Comparison of ENCODE assay signal across 25 mouse cellular contexts in the genomic region with DNA sequence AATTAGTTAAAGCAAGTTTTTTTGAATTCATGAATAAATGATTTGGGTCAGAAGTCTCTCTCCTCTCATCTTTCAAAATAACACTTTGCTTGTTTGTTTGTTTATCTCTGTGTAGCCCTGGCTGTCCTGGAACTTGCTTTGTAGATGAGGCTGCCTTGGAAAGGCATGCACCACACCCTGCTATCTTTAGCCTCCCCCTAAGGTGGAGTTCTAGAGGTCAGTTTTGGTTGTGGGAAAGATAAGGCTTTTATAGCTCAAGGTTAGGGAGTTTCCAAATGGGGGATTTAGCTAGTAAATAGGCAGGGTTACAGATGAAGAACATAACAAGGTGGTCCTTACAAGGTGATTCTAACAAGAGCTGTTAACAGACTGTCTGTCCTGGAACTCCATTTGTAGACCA. TPM values are rescaled to one million over a fixed set of nuclear protein-coding genes. Genes with fewer than 3 reads are reported as not detected.
DNase-seq lines count a peak whose midpoint lies in the region; ATAC-seq and TF ChIP-seq lines count a peak whose summit lies in the region.
"Had no signal": no experiment of that assay in that cellular context is flagged by ENCODE, and none has a peak within 500 bp of the region (broad histone marks: within the 10 kb centered on the region; RNA-seq: fewer than 3 reads in every experiment).

No protein-coding gene starts in this region.

- H3K27ac ChIP-seq in liver, postnatal 0 days (ENCODE audit: low read depth): no peak overlapping the region
- H3K27ac ChIP-seq in liver, embryonic 12.5 days: peak overlapping the region; percentile 66
- H3K27ac ChIP-seq in liver, embryonic 16.5 days (ENCODE audit: low read length): peak overlapping the region; percentile 45; the same call in 1 of the 2 replicates
- H3K27ac ChIP-seq: embryonic facial prominence, embryonic 13.5 days; forebrain, embryonic 10.5 days; forebrain, embryonic 15.5 days; hindbrain, embryonic 12.5 days had no signal

- ATAC-seq in liver, postnatal 0 days: no peak
- ATAC-seq in liver, embryonic 12.5 days: peak; percentile 46
- ATAC-seq in liver, embryonic 16.5 days (ENCODE audit: low read depth): peak; percentile 22
- ATAC-seq: activated CD4-positive, CD25-positive, alpha-beta regulatory T cell, adult 4 months; forebrain, embryonic 15.5 days; hindbrain, embryonic 16.5 days; inflammation-experienced regulatory T-cells, adult 6 months; intestine, postnatal 0 days had no signal

- H3K4me3 ChIP-seq in liver, postnatal 0 days (ENCODE audit: low read depth, low read length): no peak overlapping the region
- H3K4me3 ChIP-seq in liver, embryonic 12.5 days: no peak overlapping the region
- H3K4me3 ChIP-seq in liver, embryonic 16.5 days (ENCODE audit: low read depth, low read length): no peak overlapping the region
- H3K4me3 ChIP-seq: embryonic facial prominence, embryonic 13.5 days; forebrain, embryonic 10.5 days; forebrain, embryonic 15.5 days; hindbrain, embryonic 12.5 days had no signal

- H3K9me3 ChIP-seq in liver, postnatal 0 days (ENCODE audit: low read length): no peaks in the 10 kb centered on the region
- no peaks in the 10 kb centered on the region for H3K9me3 ChIP-seq in liver, embryonic 12.5 days (replicated peaks)
- H3K9me3 ChIP-seq in liver, embryonic 16.5 days (replicated peaks; ENCODE audit: control insufficient read depth, low read length): no peaks in the 10 kb centered on the region
- H3K9me3 ChIP-seq: embryonic facial prominence, embryonic 13.5 days; forebrain, embryonic 10.5 days; forebrain, embryonic 15.5 days; hindbrain, embryonic 12.5 days had no signal

- no peak overlapping the region for H3K4me2 ChIP-seq in liver, postnatal 0 days (ENCODE audit: low read depth, low read length)
- peak overlapping the region; percentile 28; the same call in 1 of the 2 replicates for H3K4me2 ChIP-seq in liver, embryonic 12.5 days
- peak overlapping the region; percentile 30; the same call in 1 of the 2 replicates for H3K4me2 ChIP-seq in liver, embryonic 16.5 days (ENCODE audit: low read depth, low read length)
- H3K4me2 ChIP-seq: embryonic facial prominence, embryonic 13.5 days; forebrain, embryonic 15.5 days; hindbrain, embryonic 12.5 days had no signal

- TF ChIP-seq CTCF in liver, postnatal 0 days (IDR thresholded peaks at IDR 0.05; ENCODE audit: low read depth): no peak

- H3K4me1 ChIP-seq in liver, postnatal 0 days (ENCODE audit: insufficient read depth): peaks cover 3% of the 10 kb centered on the region; the same call in 1 of the 2 replicates
- H3K4me1 ChIP-seq in liver, embryonic 12.5 days: peaks cover 39% of the 10 kb centered on the region
- H3K4me1 ChIP-seq in liver, embryonic 16.5 days (ENCODE audit: control insufficient read depth, low read depth, low read length): peaks cover 28% of the 10 kb centered on the region

- no peak overlapping the region for H3K9ac ChIP-seq in liver, postnatal 0 days (replicated peaks)
- no peak overlapping the region for H3K9ac ChIP-seq in liver, embryonic 12.5 days
- H3K9ac ChIP-seq in liver, embryonic 16.5 days (ENCODE audit: low read depth, low read length): no peak overlapping the region
- H3K9ac ChIP-seq: embryonic facial prominence, embryonic 13.5 days; forebrain, embryonic 15.5 days; hindbrain, embryonic 12.5 days had no signal

- TF ChIP-seq EP300 in liver, postnatal 0 days (IDR thresholded peaks at IDR 0.05; ENCODE audit: low read depth): no peak

- no peaks in the 10 kb centered on the region for H3K36me3 ChIP-seq in liver, postnatal 0 days (replicated peaks; ENCODE audit: insufficient read depth, low read length)
- H3K36me3 ChIP-seq in liver, embryonic 12.5 days: no peaks in the 10 kb centered on the region
- no peaks in the 10 kb centered on the region for H3K36me3 ChIP-seq in liver, embryonic 16.5 days (ENCODE audit: control insufficient read depth, insufficient read depth)
- H3K36me3 ChIP-seq: embryonic facial prominence, embryonic 13.5 days; forebrain, embryonic 10.5 days; forebrain, embryonic 15.5 days; hindbrain, embryonic 12.5 days had no signal

- no peaks in the 10 kb centered on the region for H3K27me3 ChIP-seq in liver, postnatal 0 days (ENCODE audit: insufficient read depth, low read length)
- H3K27me3 ChIP-seq in liver, embryonic 12.5 days (replicated peaks): peaks cover 8% of the 10 kb centered on the region; the same call in 1 of the 2 replicates
- H3K27me3 ChIP-seq in liver, embryonic 16.5 days (ENCODE audit: control insufficient read depth, insufficient read depth, low read depth, low read length): no peaks in the 10 kb centered on the region
- H3K27me3 ChIP-seq: CH12.LX; embryonic facial prominence, embryonic 13.5 days; forebrain, embryonic 15.5 days; hindbrain, embryonic 12.5 days had no signal

- peak; percentile 60 for DNase-seq in liver
- DNase-seq in liver, postnatal 0 days: no peak
- peak; percentile 62 for DNase-seq in c-Kit-negative CD71-positive TER-119-positive erythroid progenitor cells, embryonic 14.5 days (ENCODE audit: low read depth, low spot score)
- no peak for DNase-seq in urinary bladder, postnatal 14 days (ENCODE audit: low spot score)
- no peak for DNase-seq in layer of hippocampus, postnatal 36 days
- DNase-seq in adrenal gland, postnatal 14 days: no peak
- DNase-seq: adrenal gland, adult 2 months; adrenal gland, postnatal 36 days; cerebellum, adult 18-20 months; cerebellum, adult 9-11 months; cerebellum, postnatal 36 days; gastrocnemius, postnatal 10 days; heart, postnatal 10 days; heart, postnatal 4 days had no signal

RNA-seq across cellular contexts. Expression of a gene that starts 3.0 kb away (rescaled TPM):
- polyA plus RNA-seq in liver, postnatal 0 days (2015; fragmentation: Nextera tagmentation; extraction: Ambion mirVana): 20.3 and 21.3 TPM in 2 replicates
- 48.9 and 49.1 TPM in 2 replicates for polyA plus RNA-seq in liver, embryonic 12.5 days (2016; fragmentation: Nextera tagmentation; extraction: Ambion mirVana)
- 50.3 and 51.9 TPM in 2 replicates for polyA plus RNA-seq in liver, embryonic 16.5 days (2015; fragmentation: Nextera tagmentation; extraction: Ambion mirVana)
- 10 to 100 TPM; 90.8 to 98.2 TPM for total RNA-seq in layer of hippocampus, postnatal 36 days (2021)
- total RNA-seq in adrenal gland, postnatal 14 days (2021): 27.3 and 28.5 TPM in 2 replicates

Comparison
In these comparisons a context has a peak if more than half of its experiments do, and no peak if none do; other contexts are left out.
1. DNase-seq: peak in liver (single experiment) and c-Kit-negative CD71-positive TER-119-positive erythroid progenitor cells, embryonic 14.5 days (single experiment); none in liver, postnatal 0 days (single experiment), urinary bladder, postnatal 14 days (single experiment), layer of hippocampus, postnatal 36 days (0 of 2) and adrenal gland, postnatal 14 days (single experiment).